Mouse (Mus musculus): ENCODE data around the gene Acadvl. TPM values are rescaled to one million over a fixed set of nuclear protein-coding genes. Genes with fewer than 3 reads are reported as not detected.

The Acadvl gene
- total RNA-seq, 1 experiment from 2014 or later, result 43.7 TPM

Other genes with a start within 250 kb of the Acadvl start
- 2.2 and 2.6 TPM in 2 replicates for gene Zbtb4, start 249.5 kb downstream of the Acadvl start, total RNA-seq (2017)
- 0.27 and 1.5 TPM in 2 replicates for gene Chrnb1, start 219.5 kb downstream of the Acadvl start, total RNA-seq (2017)
- gene Fgf11, start 213.6 kb downstream of the Acadvl start, total RNA-seq (2017), result 2.5 TPM in 1 of 2 replicates, not detected in the other
- not detected in 2 replicates for gene Tmem102, start 209.8 kb downstream of the Acadvl start, total RNA-seq (2017)
- gene Gm39566, start 200.1 kb downstream of the Acadvl start, total RNA-seq (2017), result not detected in 2 replicates
- gene Spem2, start 196.9 kb downstream of the Acadvl start, total RNA-seq (2017), result not detected in 2 replicates
- not detected in 2 replicates for gene Spem1, start 193.2 kb downstream of the Acadvl start, total RNA-seq (2017)
- 6.5 and 8.6 TPM in 2 replicates for gene Nlgn2, start 177.6 kb downstream of the Acadvl start, total RNA-seq (2017)
- gene Tmem256, start 176.9 kb downstream of the Acadvl start, total RNA-seq (2017), result 245 and 258 TPM in 2 replicates
- 24.6 and 31.0 TPM in 2 replicates for gene Plscr3, start 169.0 kb downstream of the Acadvl start, total RNA-seq (2017)
- not detected in 2 replicates for gene Tnk1, start 156.7 kb downstream of the Acadvl start, total RNA-seq (2017)
- not detected in 2 replicates for gene Tmem95, start 137.4 kb downstream of the Acadvl start, total RNA-seq (2017)
- gene Kctd11, start 134.0 kb downstream of the Acadvl start, total RNA-seq (2017), result 0.39 and 0.50 TPM in 2 replicates
- gene Acap1, start 119.9 kb downstream of the Acadvl start, total RNA-seq (2017), result 73.1 and 81.7 TPM in 2 replicates
- 5.5 and 5.9 TPM in 2 replicates for gene 2810408A11Rik, start 114.4 kb downstream of the Acadvl start, total RNA-seq (2017)
- gene Neurl4, start 114.3 kb downstream of the Acadvl start, total RNA-seq (2017), result 26.9 and 32.3 TPM in 2 replicates
- gene Gps2, start 101.5 kb downstream of the Acadvl start, total RNA-seq (2017), result 42.0 and 78.8 TPM in 2 replicates
- gene Eif5a, start 93.5 kb downstream of the Acadvl start, total RNA-seq (2017), result 854 and 864 TPM in 2 replicates
- not detected in 2 replicates for gene Ybx2, start 79.6 kb downstream of the Acadvl start, total RNA-seq (2017)
- gene Slc2a4, start 67.2 kb downstream of the Acadvl start, total RNA-seq (2017), result 0.78 TPM in 1 of 2 replicates, not detected in the other
- not detected in 2 replicates for gene Cldn7, start 50.6 kb downstream of the Acadvl start, total RNA-seq (2017)
- 22.1 and 47.1 TPM in 2 replicates for gene Ctdnep1, start 34.3 kb downstream of the Acadvl start, total RNA-seq (2017)
- 41.2 and 47.0 TPM in 2 replicates for gene Elp5, start 32.9 kb downstream of the Acadvl start, total RNA-seq (2017)
- 163 and 255 TPM in 2 replicates for gene Gabarap, start 24.3 kb downstream of the Acadvl start, total RNA-seq (2017)
- gene Phf23, start 19.6 kb downstream of the Acadvl start, total RNA-seq (2017), result 40.9 and 59.2 TPM in 2 replicates
- 12.6 and 13.1 TPM in 2 replicates for gene Dvl2, start 14.8 kb downstream of the Acadvl start, total RNA-seq (2017)
- gene Dlg4, start 1.5 kb upstream of the Acadvl start, total RNA-seq (2017), result 3.0 and 5.2 TPM in 2 replicates
- 0.82 TPM in 1 of 2 replicates, not detected in the other for gene Asgr1, start 38.7 kb upstream of the Acadvl start, total RNA-seq (2017)
- not detected in 2 replicates for gene Asgr2, start 77.2 kb upstream of the Acadvl start, total RNA-seq (2017)
- 1.1 and 1.5 TPM in 2 replicates for gene Mgl2, start 114.9 kb upstream of the Acadvl start, total RNA-seq (2017)
- 7.7 and 7.9 TPM in 2 replicates for gene Clec10a, start 140.8 kb upstream of the Acadvl start, total RNA-seq (2017)
- gene Slc16a11, start 197.3 kb upstream of the Acadvl start, total RNA-seq (2017), result 0.49 and 0.78 TPM in 2 replicates
- gene Slc16a13, start 205.7 kb upstream of the Acadvl start, total RNA-seq (2017), result 4.1 and 4.8 TPM in 2 replicates
- gene Bcl6b, start 214.4 kb upstream of the Acadvl start, total RNA-seq (2017), result 0.41 and 0.82 TPM in 2 replicates
- 43.5 and 49.9 TPM in 2 replicates for gene 0610010K14Rik, start 222.5 kb upstream of the Acadvl start, total RNA-seq (2017)
- not detected in 2 replicates for gene Gm21988, start 224.4 kb upstream of the Acadvl start, total RNA-seq (2017)
- 25.7 and 49.9 TPM in 2 replicates for gene Rnasek, start 224.4 kb upstream of the Acadvl start, total RNA-seq (2017)
- gene Alox12, start 239.9 kb upstream of the Acadvl start, total RNA-seq (2017), result 0.37 TPM in 1 of 2 replicates, not detected in the other

Measured in common myeloid progenitor, adult 5-6 weeks (primary cell).